Mouse (Mus musculus) E14TG2a.4 (cell line): ENCODE data around the gene Zfp292.

Experiments used
- H3K27me3 ChIP-seq: 2 replicates; pipeline ENCODE4 v1.6.1; 2014; ENCODE audit warnings: low read length, control low read depth; ENCODE audit not compliant: insufficient read depth
- H3K36me3 ChIP-seq: 2 replicates; pipeline ENCODE4 v1.6.1; 2014; ENCODE audit warnings: low read length, control low read depth; ENCODE audit not compliant: insufficient read depth
- H3K4me1 ChIP-seq: replicated peaks from 2 replicates; pipeline ENCODE4 v1.6.1; 2014; ENCODE audit warnings: low read depth, low read length, control low read depth
- H3K4me3 ChIP-seq: replicated peaks from 2 replicates; pipeline ENCODE4 v1.5.1; 2014; ENCODE audit warnings: mild to moderate bottlenecking, low read length
- H3K9me3 ChIP-seq: 2 replicates; pipeline ENCODE4 v1.6.1; 2014; ENCODE audit warnings: low read length, control low read depth
- CTCF ChIP-seq: conservative IDR thresholded peaks from 2 replicates; pipeline ENCODE4 v1.5.1; 2014; ENCODE audit warnings: low read length
- NANOG ChIP-seq: IDR thresholded peaks from 2 replicates; pipeline ENCODE4 v1.6.1; 2014; ENCODE audit warnings: borderline replicate concordance, low read length, mixed read lengths
- POU5F1 ChIP-seq: IDR thresholded peaks from 2 replicates; pipeline ENCODE4 v1.6.1; 2014; ENCODE audit warnings: low read length, borderline replicate concordance

Zfp292 gene

DNA sequence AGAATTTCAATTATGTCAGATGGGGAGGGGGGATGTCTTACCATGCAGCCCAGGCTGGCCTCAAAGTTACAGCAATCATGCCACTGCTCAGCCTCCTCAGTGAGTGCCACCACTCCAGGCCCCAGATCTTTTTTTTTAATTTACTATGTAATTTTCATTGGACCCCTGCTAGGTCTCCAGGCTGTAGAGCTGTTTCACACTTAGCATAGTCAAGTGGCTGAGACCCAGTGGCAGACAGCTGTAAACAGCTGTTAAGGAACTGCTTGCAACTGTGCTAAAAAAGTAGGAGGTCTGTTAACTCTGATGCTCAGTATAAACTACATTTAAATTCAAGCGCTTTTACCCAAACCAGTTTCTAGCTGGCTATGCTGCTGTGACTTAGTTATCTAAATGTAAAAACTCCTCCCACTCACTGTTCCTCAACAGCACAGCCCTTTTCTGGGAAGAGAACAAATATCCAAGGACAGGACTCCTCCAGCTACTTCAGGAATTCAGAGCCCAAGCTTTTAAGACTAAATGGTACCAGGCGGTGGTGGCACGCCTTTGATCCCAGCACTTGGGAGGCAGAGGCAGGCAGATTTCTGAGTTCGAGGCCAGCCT lies 9.8 kb downstream of the Zfp292 start:
- peak overlapping the region; percentile 46 for H3K4me3 ChIP-seq
- H3K4me1 ChIP-seq = peaks cover 92% of the 10 kb centered on the region
- peaks cover 27% of the 10 kb centered on the region; the same call in 1 of the 2 replicates for H3K36me3 ChIP-seq
- no peaks in the 10 kb centered on the region for H3K9me3 ChIP-seq
- TF ChIP-seq NANOG (no peak), CTCF (no peak), POU5F1 (no peak)
- no peaks in the 10 kb centered on the region for H3K27me3 ChIP-seq

- Histone ChIP-seq H3K4me3 (no peak overlapping the region), H3K9me3 (no peaks in the 10 kb centered on the region), H3K36me3 (peaks cover 28% of the 10 kb centered on the region), H3K27me3 (no peaks in the 10 kb centered on the region), H3K4me1 (peaks cover 96% of the 10 kb centered on the region)
- TF ChIP-seq NANOG (no peak), CTCF (no peak), POU5F1 (no peak)
Measured at GRCm38 (mm10) chr4:34869813-34870212, 12.9 kb downstream of the Zfp292 start.

- Histone ChIP-seq H3K4me1 (peaks cover 73% of the 10 kb centered on the region), H3K27me3 (no peaks in the 10 kb centered on the region), H3K9me3 (no peaks in the 10 kb centered on the region), H3K36me3 (peaks cover 40% of the 10 kb centered on the region), H3K4me3 (no peak overlapping the region)
- TF ChIP-seq POU5F1 (no peak), NANOG (no peak), CTCF (no peak)
Measured at GRCm38 (mm10) chr4:34861438-34861837, 21.3 kb downstream of the Zfp292 start.

DNA sequence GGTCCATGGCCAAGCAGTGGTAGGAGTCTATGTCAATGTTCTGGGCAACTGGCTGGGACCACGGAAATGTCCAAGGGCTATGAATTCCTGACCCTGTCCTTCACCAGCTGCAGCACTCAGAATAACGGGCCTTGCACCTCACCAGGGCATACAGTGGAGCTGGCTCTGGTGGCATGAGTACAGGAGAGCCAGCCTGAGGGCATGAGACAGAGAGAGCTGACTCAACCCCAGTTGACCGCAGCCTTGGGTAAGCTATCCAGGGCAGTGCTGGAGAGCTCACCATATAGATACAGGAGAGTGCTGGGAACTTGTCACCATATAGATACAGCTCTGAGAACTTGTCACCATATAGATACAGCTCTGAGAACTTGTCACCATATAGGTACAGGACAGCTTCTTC lies 23.3 kb downstream of the Zfp292 start:
- H3K27me3 ChIP-seq = no peaks in the 10 kb centered on the region
- no peak for TF ChIP-seq POU5F1
- TF ChIP-seq CTCF = no peak
- H3K4me1 ChIP-seq = peaks cover 69% of the 10 kb centered on the region
- no peaks in the 10 kb centered on the region for H3K9me3 ChIP-seq
- H3K36me3 ChIP-seq = peaks cover 39% of the 10 kb centered on the region
- no peak overlapping the region for H3K4me3 ChIP-seq

DNA sequence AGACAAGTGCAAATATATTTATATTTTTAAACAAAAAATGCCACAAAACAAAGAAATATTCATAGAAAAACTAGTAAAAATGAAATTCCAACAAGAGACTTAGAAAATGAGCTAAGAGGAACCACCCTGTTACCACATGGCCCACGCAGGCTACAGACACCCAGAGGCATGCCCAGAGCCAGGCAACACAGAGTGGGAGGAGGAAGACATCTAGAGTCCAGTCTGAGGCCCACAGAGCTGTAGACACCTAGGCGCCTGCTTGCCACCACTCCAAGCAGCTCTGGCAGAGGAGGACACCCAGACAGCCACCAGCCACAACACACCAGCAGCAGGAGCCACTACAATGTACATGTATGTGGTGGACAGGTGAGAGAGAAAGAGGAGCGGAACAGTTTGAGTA lies 23.9 kb downstream of the Zfp292 start:
- H3K36me3 ChIP-seq = peaks cover 40% of the 10 kb centered on the region
- peaks cover 69% of the 10 kb centered on the region for H3K4me1 ChIP-seq
- TF ChIP-seq POU5F1 = no peak
- TF ChIP-seq CTCF = no peak
- no peak for TF ChIP-seq NANOG
- no peak overlapping the region for H3K4me3 ChIP-seq
- no peaks in the 10 kb centered on the region for H3K27me3 ChIP-seq
- no peaks in the 10 kb centered on the region for H3K9me3 ChIP-seq

DNA sequence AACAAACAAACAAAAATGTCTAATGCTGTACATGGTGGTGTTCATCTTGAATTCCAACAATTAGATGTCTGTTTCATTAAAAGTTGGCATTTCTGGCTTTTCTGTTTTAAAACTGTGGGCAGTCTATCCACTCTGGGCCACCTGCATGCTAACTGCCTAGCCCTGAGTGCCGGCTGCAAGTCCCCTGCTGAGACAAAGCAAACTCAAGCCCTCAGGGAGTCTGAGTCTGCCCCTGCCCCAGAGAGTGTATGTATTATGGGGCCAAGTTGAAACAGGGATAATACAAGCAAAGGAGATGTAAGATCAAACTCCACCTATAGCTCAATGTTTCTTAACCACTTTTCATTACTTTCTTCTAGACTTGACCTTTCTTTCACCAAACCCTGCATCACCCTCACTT lies 26.8 kb downstream of the Zfp292 start:
- Histone ChIP-seq H3K9me3 (no peaks in the 10 kb centered on the region), H3K27me3 (no peaks in the 10 kb centered on the region)
- no peak for TF ChIP-seq POU5F1
- TF ChIP-seq NANOG = no peak
- no peak for TF ChIP-seq CTCF

DNA sequence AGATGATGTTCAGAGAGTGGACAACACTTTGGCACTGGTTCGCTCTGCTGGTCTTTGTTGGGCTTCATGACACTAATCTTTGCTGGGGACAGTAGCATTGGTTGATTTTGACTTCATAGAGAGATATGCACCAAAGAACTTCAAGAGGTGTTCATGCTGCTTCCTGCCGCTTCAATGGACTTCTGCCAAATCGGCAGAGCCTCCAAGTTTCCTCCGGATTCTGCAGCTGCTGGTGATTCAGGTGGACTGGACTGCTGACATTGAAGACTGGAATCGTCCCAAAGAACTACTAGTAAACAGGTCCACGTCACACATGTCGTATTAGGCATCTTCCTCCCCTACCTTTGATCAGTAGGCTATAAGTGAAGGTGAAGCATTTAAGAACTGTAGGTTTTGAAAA lies 30.7 kb downstream of the Zfp292 start:
- H3K4me3 ChIP-seq = no peak overlapping the region
- H3K27me3 ChIP-seq = no peaks in the 10 kb centered on the region
- TF ChIP-seq CTCF = no peak
- no peak for TF ChIP-seq POU5F1
- no peak for TF ChIP-seq NANOG
- H3K9me3 ChIP-seq = no peaks in the 10 kb centered on the region
- H3K36me3 ChIP-seq = peaks cover 53% of the 10 kb centered on the region
- peaks cover 84% of the 10 kb centered on the region for H3K4me1 ChIP-seq

More for the DNA sequence above, 26.8 kb downstream of the Zfp292 start:
- Histone ChIP-seq H3K36me3 (peaks cover 46% of the 10 kb centered on the region), H3K4me1 (peaks cover 84% of the 10 kb centered on the region), H3K4me3 (no peak overlapping the region)

- Histone ChIP-seq H3K27me3 (no peaks in the 10 kb centered on the region), H3K9me3 (no peaks in the 10 kb centered on the region), H3K4me3 (no peak overlapping the region), H3K36me3 (peaks cover 61% of the 10 kb centered on the region), H3K4me1 (peaks cover 75% of the 10 kb centered on the region)
- no peak for TF ChIP-seq CTCF
- TF ChIP-seq POU5F1 = no peak
- TF ChIP-seq NANOG = no peak
Measured at GRCm38 (mm10) chr4:34850156-34850555, 32.6 kb downstream of the Zfp292 start.
